Mouse (Mus musculus) left cerebral cortex, adult 8-10 months (tissue): Measurements from ENCODE around the gene Gm17467. TPM values are rescaled to one million over a fixed set of nuclear protein-coding genes. Genes with fewer than 3 reads are reported as not detected.
"Not testable (repeated sequence)": the region's sequence is repeated elsewhere in the genome, so short reads cannot be mapped to it uniquely, and the experiment has no call there.

ENCODE experiments used
- DNase-seq, 2 experiments: peaks; one replicate each; pipeline ENCODE4 v3.0.0; 2022; ENCODE audit warnings: low spot score in 2 of 2
- total RNA-seq, 4 experiments: library from RNA; stranded (reverse); gene quantifications; 2 replicates each; pipeline ENCODE4 v1.2.4; 2022

Gm17467 gene
- total RNA-seq: not detected

- not testable (repeated sequence) for DNase-seq
Measured at GRCm38 (mm10) chrX:123704691-123705090, at the start of gene Gm17467. Gene Gm17467, minus strand, starts transcription at chrX:123704791.

Other genes starting within 250 kb of the Gm17467 start
- 1 to 10 TPM in 2 of 4 experiments, not detected in 2; 1.1 to 3.8 TPM for gene Cldn34c2, start 123.1 kb downstream of the Gm17467 start, total RNA-seq
- not detected for gene Cldn34c3, start 88.9 kb upstream of the Gm17467 start, total RNA-seq